Mouse (Mus musculus) ES-CJ7 (cell line): ENCODE results near the gene Pard3b.

Experiments
- DNase-seq: peaks from one replicate; pipeline ENCODE4 v3.0.0; 2011; ENCODE audit warnings: low read depth, low spot score

The Pard3b gene

GRCm38 (mm10) chr1:62244191-62244984 lies 605.8 kb downstream of the Pard3b start:
- DNase-seq = no peak

GRCm38 (mm10) chr1:62252432-62252831 lies 613.8 kb downstream of the Pard3b start:
- DNase-seq = no peak

DNA sequence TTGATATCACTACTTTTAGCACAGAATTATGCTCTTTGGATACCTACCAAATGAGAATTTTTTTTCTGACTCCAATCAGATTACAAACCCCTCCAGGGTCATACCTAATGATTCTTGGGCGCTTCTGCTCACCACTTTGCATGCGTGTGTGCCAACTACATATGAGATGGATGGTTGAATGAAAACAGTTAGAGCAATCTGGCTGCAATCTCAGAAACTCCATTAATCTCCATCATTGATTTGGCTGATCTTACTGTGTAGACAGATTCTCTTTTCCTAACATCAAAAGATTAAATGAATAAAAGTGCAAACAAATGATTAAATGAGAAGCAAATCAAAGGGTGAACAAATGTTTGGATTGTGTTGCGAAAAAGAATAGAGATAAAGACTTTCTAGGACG lies 615.7 kb downstream of the Pard3b start:
- DNase-seq = no peak

GRCm38 (mm10) chr1:62254888-62255287 lies 616.3 kb downstream of the Pard3b start:
- no peak for DNase-seq

DNA sequence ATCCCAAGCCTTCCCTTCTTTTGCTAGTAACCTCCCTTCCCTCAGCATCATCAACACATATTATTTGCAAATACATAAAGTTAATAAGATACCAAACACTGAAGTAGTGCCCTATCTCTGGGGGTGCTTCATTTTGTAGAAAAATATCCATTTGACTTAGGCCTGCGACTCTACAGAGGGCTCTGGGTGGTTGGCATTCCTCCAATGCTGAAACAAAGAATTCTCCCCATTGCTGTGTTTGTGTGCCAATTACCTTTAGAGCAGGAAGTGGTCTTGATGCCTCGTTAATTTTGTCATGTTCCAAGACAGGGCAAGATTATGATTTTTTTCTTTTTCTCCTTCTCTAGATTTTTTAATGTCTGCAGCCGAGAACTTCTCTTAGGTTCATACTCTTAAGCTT lies 637.8 kb downstream of the Pard3b start:
- DNase-seq = no peak

DNA sequence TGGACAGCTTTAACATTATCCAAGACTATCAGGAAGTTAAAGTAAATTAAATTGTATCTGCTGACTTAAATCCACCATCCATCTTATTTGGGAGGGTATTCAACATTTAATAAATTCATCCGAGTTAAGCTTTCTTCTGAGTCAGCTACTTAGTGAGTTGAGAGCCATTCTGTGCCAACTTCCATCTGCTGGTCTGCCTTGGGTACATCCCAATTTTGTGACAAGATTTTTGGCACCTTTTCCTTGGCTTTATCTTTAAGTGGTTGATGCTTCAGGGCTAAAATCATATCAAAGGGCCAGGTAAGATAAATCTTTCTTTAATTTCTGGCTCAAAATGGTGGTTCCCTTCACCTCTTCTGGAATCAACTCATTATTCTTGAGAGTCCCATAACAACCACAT lies 640.0 kb downstream of the Pard3b start:
- DNase-seq = no peak

DNA sequence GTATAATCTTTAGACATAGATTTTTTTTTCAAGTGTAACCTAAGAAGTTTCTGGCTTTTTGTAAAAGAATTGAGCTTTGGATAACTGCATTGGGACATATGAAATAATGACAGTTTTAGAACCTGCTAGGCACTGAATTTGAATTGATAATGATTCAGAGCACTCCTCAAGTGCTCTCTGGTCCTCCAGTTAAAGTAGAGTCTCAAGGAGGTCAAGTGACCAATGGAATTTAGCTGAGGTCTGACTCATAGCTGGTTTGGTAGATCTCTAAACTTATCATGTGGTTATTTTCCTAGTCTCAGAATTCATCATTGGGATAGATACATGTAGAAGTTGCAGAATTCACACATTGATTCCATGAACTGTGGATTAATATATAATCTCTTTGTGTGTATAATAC lies 642.0 kb downstream of the Pard3b start:
- no peak for DNase-seq

DNA sequence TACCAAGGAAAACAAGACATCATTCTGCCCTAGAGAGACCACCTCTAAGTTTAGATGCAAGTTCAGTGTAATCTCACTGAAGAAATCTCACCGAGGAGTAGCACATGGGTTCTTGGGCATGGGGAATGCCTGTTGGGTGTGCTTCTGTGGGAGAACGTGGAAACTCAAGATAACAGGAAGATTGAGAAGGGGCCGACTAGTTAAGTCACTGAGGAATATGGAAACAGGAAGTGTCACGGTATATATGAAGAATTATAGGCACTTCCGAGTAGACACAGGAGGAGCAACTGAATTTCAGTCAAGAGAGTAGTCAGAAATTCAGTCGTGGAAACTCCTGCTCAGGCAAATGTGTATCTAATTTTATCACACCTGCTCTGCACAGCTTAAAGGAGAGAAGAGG lies 644.2 kb downstream of the Pard3b start:
- no peak for DNase-seq

DNA sequence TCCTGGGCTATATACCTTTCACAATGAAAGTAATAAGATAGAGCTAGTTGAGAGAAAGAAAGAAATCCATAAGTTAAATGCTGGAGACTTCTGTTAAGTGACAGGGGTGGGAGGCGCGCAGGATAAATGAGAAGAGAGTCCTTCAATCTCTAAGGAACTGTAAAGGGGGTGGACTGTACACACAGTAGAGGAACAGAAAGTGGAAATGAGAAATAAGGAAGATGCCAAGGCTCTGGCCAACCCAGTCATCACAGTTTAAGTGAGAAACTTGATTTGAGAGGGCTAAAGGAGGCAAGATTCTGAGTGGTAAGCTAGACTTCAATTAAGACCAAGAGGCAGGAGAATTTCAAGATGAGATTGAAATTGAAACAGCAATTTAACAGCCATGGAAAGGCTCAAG lies 645.0 kb downstream of the Pard3b start:
- DNase-seq = no peak

- no peak for DNase-seq
Measured at GRCm38 (mm10) chr1:62309376-62309775, 670.8 kb downstream of the Pard3b start.

DNA sequence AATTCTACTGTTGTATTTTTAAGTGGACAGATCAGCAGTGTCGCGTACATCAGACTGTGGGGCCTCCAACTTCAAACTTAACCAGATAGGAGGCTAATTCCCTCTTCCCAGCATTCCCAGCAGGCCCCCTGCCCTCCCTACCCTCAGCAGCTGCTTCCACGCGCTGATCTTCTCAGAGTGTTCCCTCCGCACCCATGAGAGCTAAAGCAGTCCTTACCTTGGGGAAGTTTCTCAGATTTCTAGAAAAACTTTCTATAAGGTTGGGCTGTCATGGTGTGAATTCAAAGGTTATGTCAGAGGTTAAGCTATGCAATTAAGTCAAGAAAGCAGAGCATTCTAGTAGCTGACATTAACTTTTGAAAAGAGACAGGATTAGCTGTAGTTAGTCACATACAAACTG lies 686.6 kb downstream of the Pard3b start:
- no peak for DNase-seq

- DNase-seq = no peak
Measured at GRCm38 (mm10) chr1:62327743-62328142, 689.1 kb downstream of the Pard3b start.

DNA sequence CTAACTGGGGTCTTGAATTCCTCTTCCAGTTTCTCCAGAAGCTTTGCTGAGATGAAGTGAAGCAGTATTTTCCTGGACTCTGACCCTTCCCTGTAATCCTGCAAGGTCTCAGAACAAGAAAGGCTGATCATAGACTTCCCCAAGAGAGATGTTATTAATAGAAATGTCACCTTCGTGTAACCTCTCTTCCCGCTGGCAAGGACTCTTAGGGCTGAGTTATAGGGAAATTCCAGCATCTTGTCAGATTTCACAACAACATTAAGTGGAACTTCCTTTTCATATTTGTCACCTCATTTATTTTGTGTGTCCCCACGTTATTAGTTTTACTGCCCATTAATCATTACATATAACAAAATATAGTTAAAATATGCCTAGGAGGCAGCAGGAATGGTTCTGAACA lies 690.2 kb downstream of the Pard3b start:
- DNase-seq = no peak

- DNase-seq = no peak
Measured at GRCm38 (mm10) chr1:62333016-62333415, 694.4 kb downstream of the Pard3b start.

GRCm38 (mm10) chr1:62334196-62334595 lies 695.6 kb downstream of the Pard3b start:
- DNase-seq = no peak

DNA sequence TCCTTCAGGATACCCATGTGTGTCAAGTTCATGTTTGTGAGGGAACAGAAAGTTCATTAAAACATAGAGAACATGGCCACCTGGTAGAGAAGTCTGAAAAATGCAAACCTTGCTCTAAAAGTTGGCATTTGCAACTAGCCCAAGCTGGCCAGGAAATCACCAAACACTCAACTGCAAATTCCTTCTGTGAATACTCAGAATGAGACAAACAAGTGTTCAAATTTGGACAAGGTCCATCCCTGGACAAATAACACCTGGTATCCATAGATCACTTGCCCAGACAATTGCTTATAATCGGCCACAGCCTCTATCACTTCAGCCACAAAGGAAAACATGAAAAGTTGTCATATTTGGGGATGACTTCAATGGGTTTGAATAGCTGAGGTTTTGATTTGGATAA lies 701.6 kb downstream of the Pard3b start:
- DNase-seq = no peak

DNA sequence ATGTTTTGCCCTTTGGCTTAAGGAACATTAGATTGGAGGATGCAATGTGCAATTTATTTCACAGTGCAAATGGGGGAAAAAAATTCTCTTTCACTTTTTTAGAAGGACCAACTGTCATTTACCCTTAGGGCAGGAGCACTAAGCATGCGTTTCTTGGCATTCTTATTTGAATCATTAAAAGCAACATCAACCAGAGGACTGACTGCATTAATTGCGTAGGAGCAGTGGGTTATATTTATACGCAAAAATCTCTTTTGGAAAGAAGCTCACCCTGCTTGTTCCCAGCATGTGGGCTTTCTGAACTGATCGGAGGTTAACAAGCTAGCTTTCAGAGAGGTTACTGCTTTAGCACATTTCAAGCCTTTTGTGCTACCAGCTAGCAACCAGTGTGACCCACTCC lies 705.7 kb downstream of the Pard3b start:
- no peak for DNase-seq

- no peak for DNase-seq
Measured at GRCm38 (mm10) chr1:62348371-62348770, 709.7 kb downstream of the Pard3b start.

DNA sequence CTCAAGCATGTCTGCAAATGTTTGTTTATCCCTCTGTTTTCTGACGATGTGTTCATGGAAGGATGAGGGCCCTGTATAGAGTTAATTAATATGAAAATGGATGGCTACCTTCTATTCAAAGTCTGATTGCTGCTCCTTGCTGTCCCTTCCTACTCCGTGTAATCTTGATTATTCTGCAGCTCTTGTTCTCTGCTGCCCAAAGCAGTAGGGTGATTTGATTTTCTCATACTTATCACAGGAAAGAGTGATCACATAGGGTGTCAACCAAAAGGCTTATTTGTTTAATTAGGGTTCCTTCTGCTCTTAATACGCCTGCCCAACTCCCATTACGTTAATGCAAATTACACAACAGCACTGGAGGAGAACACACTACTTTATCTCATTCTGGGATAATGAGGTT lies 716.9 kb downstream of the Pard3b start:
- DNase-seq = no peak

GRCm38 (mm10) chr1:62374427-62375050 lies 735.9 kb downstream of the Pard3b start:
- DNase-seq = no peak

GRCm38 (mm10) chr1:62378335-62378734 lies 739.7 kb downstream of the Pard3b start:
- peak; percentile 51 for DNase-seq

DNA sequence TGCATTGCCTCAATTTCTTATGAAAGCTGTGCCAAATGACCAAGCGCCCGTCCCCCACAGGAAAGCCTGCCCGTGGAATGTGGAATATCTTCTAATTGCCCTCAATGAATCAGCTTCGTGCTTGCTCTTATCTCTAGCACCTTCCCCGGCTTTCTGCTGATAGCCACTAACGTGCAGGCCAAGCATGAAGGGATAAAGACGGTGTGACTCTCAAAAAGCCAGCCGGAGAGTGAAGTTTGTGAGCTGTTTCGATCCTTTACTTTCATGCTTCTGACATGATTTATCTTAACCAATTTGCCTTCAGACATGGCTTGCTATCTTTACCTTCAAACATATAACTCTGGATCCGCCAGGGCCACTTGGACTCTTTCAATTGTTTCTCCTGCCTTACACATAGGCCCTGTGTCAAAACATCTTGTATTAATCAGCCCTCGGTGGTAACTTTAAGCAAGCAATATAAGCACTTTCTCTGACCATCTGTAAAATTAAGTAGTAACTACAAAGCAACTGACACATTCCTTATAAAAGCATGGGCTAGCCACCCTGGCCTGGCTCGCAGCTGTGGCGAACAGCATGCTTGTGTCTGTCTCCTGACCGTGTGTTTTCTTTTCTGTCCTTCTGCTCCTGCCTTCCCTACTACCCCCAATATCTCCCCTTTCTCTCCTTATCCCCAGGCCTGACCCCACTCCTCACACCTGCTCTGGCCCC lies 744.3 kb downstream of the Pard3b start:
- DNase-seq = no peak

DNA sequence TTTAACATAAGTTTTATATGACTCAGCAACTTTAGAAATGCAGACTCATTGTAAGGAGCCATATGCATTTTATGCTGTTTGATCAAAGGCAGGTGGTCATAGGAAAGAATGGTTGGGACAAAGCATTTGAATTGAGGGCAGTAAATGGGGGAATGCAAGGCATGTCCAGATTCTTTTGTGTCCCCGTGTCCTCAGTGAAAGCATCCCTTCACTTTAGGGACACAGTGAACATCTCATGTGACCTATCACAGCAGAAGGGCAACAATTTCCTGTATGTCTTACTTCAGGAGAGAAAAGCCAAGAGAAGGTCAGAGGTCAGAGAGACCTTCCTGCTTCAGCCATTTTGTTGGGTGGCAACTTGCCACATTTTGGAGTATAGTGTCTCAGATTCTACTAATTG lies 745.6 kb downstream of the Pard3b start:
- DNase-seq = peak; percentile 14
